ENCODE assay signal across 15 mouse cellular contexts in genomic region chr13:96746055-96746454, GRCm38 (mm10). TPM values are rescaled to one million over a fixed set of nuclear protein-coding genes. Genes with fewer than 3 reads are reported as not detected.
DNase-seq lines count a peak whose midpoint lies in the region; ATAC-seq and TF ChIP-seq lines count a peak whose summit lies in the region.
"Had no signal": no experiment of that assay in that cellular context is flagged by ENCODE, and none has a peak within 500 bp of the region (broad histone marks: within the 10 kb centered on the region; RNA-seq: fewer than 3 reads in every experiment).

No protein-coding gene starts in this region.

- H3K4me1 ChIP-seq in hindbrain, postnatal 0 days (ENCODE audit: insufficient read depth, low read length), result no peaks in the 10 kb centered on the region
- no peaks in the 10 kb centered on the region for H3K4me1 ChIP-seq in hindbrain, embryonic 10.5 days (replicated peaks)
- H3K4me1 ChIP-seq in liver, adult 2 months (ENCODE audit: control insufficient read depth, insufficient read depth, low read length), result peaks cover 8% of the 10 kb centered on the region; the same call in 1 of the 2 replicates
- no peaks in the 10 kb centered on the region for H3K4me1 ChIP-seq in liver, embryonic 11.5 days (replicated peaks; ENCODE audit: control insufficient read depth, insufficient read depth, low read length)
- no peaks in the 10 kb centered on the region for H3K4me1 ChIP-seq in intestine, embryonic 15.5 days (replicated peaks)
- H3K4me1 ChIP-seq: limb, embryonic 12.5 days had no signal

- no peaks in the 10 kb centered on the region for H3K36me3 ChIP-seq in hindbrain, postnatal 0 days (ENCODE audit: insufficient read depth, low read length)
- no peaks in the 10 kb centered on the region for H3K36me3 ChIP-seq in hindbrain, embryonic 10.5 days
- H3K36me3 ChIP-seq in liver, adult 2 months (ENCODE audit: control insufficient read depth, insufficient read depth, low read length), result no peaks in the 10 kb centered on the region
- no peaks in the 10 kb centered on the region for H3K36me3 ChIP-seq in liver, embryonic 11.5 days (ENCODE audit: control insufficient read depth, insufficient read depth, low read length)
- no peaks in the 10 kb centered on the region for H3K36me3 ChIP-seq in intestine, embryonic 15.5 days
- H3K36me3 ChIP-seq: limb, embryonic 12.5 days had no signal

- no peak overlapping the region for H3K4me3 ChIP-seq in hindbrain, postnatal 0 days (ENCODE audit: low read length)
- H3K4me3 ChIP-seq in hindbrain, embryonic 10.5 days, result no peak overlapping the region
- no peak overlapping the region for H3K4me3 ChIP-seq in liver, adult 2 months (ENCODE audit: insufficient read depth, low read depth, low read length)
- H3K4me3 ChIP-seq in liver, embryonic 11.5 days (ENCODE audit: low read depth, low read length), result no peak overlapping the region
- H3K4me3 ChIP-seq in intestine, embryonic 15.5 days (replicated peaks), result no peak overlapping the region
- H3K4me3 ChIP-seq: heart, adult 2 months; limb, embryonic 12.5 days had no signal

- H3K9ac ChIP-seq in hindbrain, postnatal 0 days (replicated peaks; ENCODE audit: low read length), result no peak overlapping the region
- no peak overlapping the region for H3K9ac ChIP-seq in liver, adult 2 months (ENCODE audit: low read depth, low read length)
- no peak overlapping the region for H3K9ac ChIP-seq in liver, embryonic 11.5 days (ENCODE audit: low read depth, low read length)
- no peak overlapping the region for H3K9ac ChIP-seq in intestine, embryonic 15.5 days
- H3K9ac ChIP-seq: limb, embryonic 12.5 days had no signal

- H3K79me2 ChIP-seq in liver, adult 2 months (ENCODE audit: control insufficient read depth, insufficient read depth, low read length), result no peaks in the 10 kb centered on the region

- no peak overlapping the region for H3K4me2 ChIP-seq in hindbrain, postnatal 0 days (ENCODE audit: low read depth, low read length)
- H3K4me2 ChIP-seq in liver, embryonic 11.5 days, result no peak overlapping the region
- H3K4me2 ChIP-seq in intestine, embryonic 15.5 days (replicated peaks), result no peak overlapping the region
- H3K4me2 ChIP-seq: limb, embryonic 12.5 days had no signal

- ATAC-seq in hindbrain, postnatal 0 days, result no peak
- ATAC-seq in liver, embryonic 11.5 days (replicated peaks; ENCODE audit: low FRiP score), result no peak
- no peak for ATAC-seq in intestine, embryonic 15.5 days

- DNase-seq in hindbrain, postnatal 0 days (ENCODE audit: low spot score), result peak; percentile 70
- no peak for DNase-seq in hindbrain, embryonic 10.5 days (ENCODE audit: low spot score)
- DNase-seq in liver, adult 2 months (ENCODE audit: extremely low read depth, low read depth, low spot score), result peak; percentile 49
- no peak for DNase-seq in liver, embryonic 11.5 days (ENCODE audit: low spot score)
- DNase-seq in adipocyte (ENCODE audit: low spot score), result peak; percentile 53
- peak; percentile 65 for DNase-seq in brain, embryonic 14.5 days (ENCODE audit: low read depth)
- no peak for DNase-seq in layer of hippocampus, adult 8-10 months (ENCODE audit: low spot score in 2 of 2)
- DNase-seq: heart, adult 2 months; lung, postnatal 14 days; right cerebral cortex, postnatal 25 days had no signal

- no peak overlapping the region for H3K27ac ChIP-seq in hindbrain, postnatal 0 days
- H3K27ac ChIP-seq in hindbrain, embryonic 10.5 days, result no peak overlapping the region
- H3K27ac ChIP-seq in liver, adult 2 months (replicated peaks; ENCODE audit: insufficient read depth, low read depth, low read length), result no peak overlapping the region
- H3K27ac ChIP-seq in liver, embryonic 11.5 days (ENCODE audit: low read depth, low read length), result no peak overlapping the region
- no peak overlapping the region for H3K27ac ChIP-seq in intestine, embryonic 15.5 days
- H3K27ac ChIP-seq: heart, adult 2 months; limb, embryonic 12.5 days had no signal

- 21% methylated on average over 6 of the region's 6 CpGs for WGBS in hindbrain, postnatal 0 days
- 66% methylated on average over 6 of the region's 6 CpGs for WGBS in hindbrain, embryonic 10.5 days
- WGBS in liver, adult 2 months, result 21% methylated on average over 6 of the region's 6 CpGs
- 61% methylated on average over 6 of the region's 6 CpGs for WGBS in liver, embryonic 11.5 days
- WGBS in intestine, embryonic 15.5 days, result 27% methylated on average over 6 of the region's 6 CpGs

- H3K27me3 ChIP-seq in hindbrain, postnatal 0 days (ENCODE audit: insufficient read depth, low read length), result no peaks in the 10 kb centered on the region
- H3K27me3 ChIP-seq in hindbrain, embryonic 10.5 days (ENCODE audit: insufficient read depth, poor library complexity, severe bottlenecking), result no peaks in the 10 kb centered on the region
- H3K27me3 ChIP-seq in liver, adult 2 months (ENCODE audit: control insufficient read depth, insufficient read depth, low read length), result no peaks in the 10 kb centered on the region
- no peaks in the 10 kb centered on the region for H3K27me3 ChIP-seq in liver, embryonic 11.5 days (replicated peaks; ENCODE audit: control insufficient read depth, insufficient read depth, low read length)
- no peaks in the 10 kb centered on the region for H3K27me3 ChIP-seq in intestine, embryonic 15.5 days (replicated peaks)
- H3K27me3 ChIP-seq: limb, embryonic 12.5 days had no signal

- TF ChIP-seq POLR2A in liver, adult 2 months (IDR thresholded peaks at IDR 0.05; ENCODE audit: extremely low read depth, insufficient read depth, low read length), result no peak
- no peak for TF ChIP-seq POLR2A in brain, embryonic 14.5 days (IDR thresholded peaks at IDR 0.05; ENCODE audit: borderline replicate concordance, extremely low read depth, insufficient read depth, insufficient read length, poor library complexity, severe bottlenecking)

- H3K9me3 ChIP-seq in hindbrain, postnatal 0 days (ENCODE audit: low read length), result 0 out of 2 replicates have a peak, but pooled peaks cover 2% of the 10 kb centered on the region
- H3K9me3 ChIP-seq in hindbrain, embryonic 10.5 days, result no peaks in the 10 kb centered on the region
- no peaks in the 10 kb centered on the region for H3K9me3 ChIP-seq in liver, embryonic 11.5 days (ENCODE audit: control insufficient read depth, low read length)
- no peaks in the 10 kb centered on the region for H3K9me3 ChIP-seq in intestine, embryonic 15.5 days
- H3K9me3 ChIP-seq: limb, embryonic 12.5 days had no signal

- TF ChIP-seq CTCF in hindbrain, postnatal 0 days (IDR thresholded peaks at IDR 0.05; ENCODE audit: low read depth), result no peak
- peak; percentile 14; the same call in 1 of the 2 replicates for TF ChIP-seq CTCF in liver, adult 2 months (IDR thresholded peaks at IDR 0.05; ENCODE audit: low read depth, low read length)
- peak; percentile 6; the same call in 1 of the 2 replicates for TF ChIP-seq CTCF in brain, embryonic 14.5 days (IDR thresholded peaks at IDR 0.05; ENCODE audit: borderline replicate concordance, extremely low read depth, insufficient read depth, insufficient read length)

RNA-seq across cellular contexts. Expression of gene Ankrd31, which starts 2.0 kb away (rescaled TPM):
- total RNA-seq in hindbrain, postnatal 0 days (2014; rRNA removed), result 0.05 TPM in 1 of 2 replicates, not detected in the other
- not detected in 2 replicates for polyA plus RNA-seq in hindbrain, postnatal 0 days (2015; fragmentation: Nextera tagmentation; extraction: Ambion mirVana)
- not detected in 2 replicates for polyA plus RNA-seq in hindbrain, embryonic 10.5 days (2016; fragmentation: Nextera tagmentation; extraction: Ambion mirVana)
- not detected in 2 replicates for total RNA-seq in liver, adult 2 months (2014; rRNA removed)
- not detected in 2 replicates for polyA plus RNA-seq in liver, adult 2 months (2012; rRNA removed)
- polyA plus RNA-seq in liver, embryonic 11.5 days (2014; fragmentation: Nextera tagmentation; extraction: Ambion mirVana), result not detected in 2 replicates
- 0.01 and 0.03 TPM in 2 replicates for polyA plus RNA-seq in brain, embryonic 14.5 days (2012; rRNA removed)
- polyA plus RNA-seq in intestine, embryonic 15.5 days (2015; fragmentation: Nextera tagmentation; extraction: Ambion mirVana), result not detected in 2 replicates
- total RNA-seq in layer of hippocampus, adult 8-10 months (2022), result 1 to 10 TPM in 1 of 4 experiments, under 1 TPM in 3; 0.37 to 1.0 (median 0.42) TPM
- total RNA-seq: common myeloid progenitor, adult 5-6 weeks; heart, adult 2 months; heart, postnatal 10 days had no signal
- polyA plus RNA-seq: heart, adult 2 months; limb, embryonic 12.5 days; thymus, postnatal 0 days had no signal

Comparison
In these comparisons a context has a peak if more than half of its experiments do, and no peak if none do; other contexts are left out.
1. DNase-seq: peak in hindbrain, postnatal 0 days (single experiment), liver, adult 2 months (single experiment), adipocyte (single experiment) and brain, embryonic 14.5 days (single experiment); none in hindbrain, embryonic 10.5 days (single experiment), liver, embryonic 11.5 days (single experiment) and layer of hippocampus, adult 8-10 months (0 of 2).